Mouse (Mus musculus): ENCODE results near the gene Gm20388.

DNA sequence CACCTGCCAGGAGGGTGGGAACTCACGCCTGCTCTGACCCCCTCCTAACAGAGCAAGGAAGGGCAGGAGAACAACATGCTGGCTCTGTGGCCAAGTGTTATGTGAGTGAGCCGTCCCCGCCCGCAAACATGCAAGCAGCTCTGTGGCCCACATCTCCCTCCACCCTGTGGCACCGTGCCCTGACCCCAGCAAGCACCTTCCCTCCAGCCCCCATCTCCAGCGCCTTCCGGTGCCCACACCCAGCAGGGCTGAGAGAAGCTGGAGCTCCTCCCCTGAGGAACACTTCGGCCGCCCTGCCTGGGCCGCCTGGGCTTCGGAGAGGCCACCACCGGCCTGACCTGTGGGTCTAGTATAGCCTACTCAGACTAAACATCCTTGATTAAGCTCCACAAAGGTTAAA, 1535.5 kb downstream of the Gm20388 start:
- TF ChIP-seq CTCF (IDR thresholded peaks at IDR 0.05; ENCODE audit: low read depth, low read length) (no peak), GATA1 (IDR thresholded peaks at IDR 0.05; ENCODE audit: borderline replicate concordance, low read length) (no peak), TAL1 (conservative IDR thresholded peaks at IDR 0.05; ENCODE audit: low read depth, low read length) (no peak), GATA2 (IDR thresholded peaks at IDR 0.05; ENCODE audit: borderline replicate concordance, low read depth, low read length) (no peak)

Data from G1E (cell line).